29 mouse cellular contexts compared by ENCODE assay signal in genomic region chr8:124176133-124176532, GRCm38 (mm10). TPM values are rescaled to one million over a fixed set of nuclear protein-coding genes. Genes with fewer than 3 reads are reported as not detected.
DNase-seq lines count a peak whose midpoint lies in the region; ATAC-seq and TF ChIP-seq lines count a peak whose summit lies in the region.
"Had no signal": no experiment of that assay in that cellular context is flagged by ENCODE, and none has a peak within 500 bp of the region (broad histone marks: within the 10 kb centered on the region; RNA-seq: fewer than 3 reads in every experiment).

No protein-coding gene starts in this region.

- ATAC-seq in forebrain, embryonic 12.5 days (ENCODE audit: low FRiP score) = no peak
- no peak for ATAC-seq in forebrain, embryonic 14.5 days
- ATAC-seq in hindbrain, embryonic 14.5 days (ENCODE audit: low FRiP score) = no peak; the same call in 1 of the 2 replicates
- ATAC-seq in hindbrain, postnatal 0 days = no peak
- ATAC-seq in neural tube, embryonic 13.5 days (ENCODE audit: low read depth) = 0 out of 2 replicates have a peak, but pooled peaks have one; percentile 38
- ATAC-seq: inflammation-experienced regulatory T-cells, adult 6 months had no signal

- H3K27me3 ChIP-seq in forebrain, embryonic 12.5 days = no peaks in the 10 kb centered on the region
- H3K27me3 ChIP-seq in forebrain, embryonic 14.5 days (replicated peaks; ENCODE audit: control insufficient read depth, insufficient read depth, low read length) = no peaks in the 10 kb centered on the region
- H3K27me3 ChIP-seq in hindbrain, embryonic 14.5 days (ENCODE audit: control insufficient read depth, insufficient read depth, low read length) = no peaks in the 10 kb centered on the region
- H3K27me3 ChIP-seq in hindbrain, postnatal 0 days (ENCODE audit: insufficient read depth, low read length) = no peaks in the 10 kb centered on the region
- no peaks in the 10 kb centered on the region for H3K27me3 ChIP-seq in neural tube, embryonic 13.5 days
- H3K27me3 ChIP-seq: kidney, embryonic 15.5 days; liver, embryonic 15.5 days; stomach, embryonic 15.5 days had no signal

- no peak for DNase-seq in forebrain, embryonic 14.5 days (ENCODE audit: low spot score)
- DNase-seq in hindbrain, embryonic 14.5 days (ENCODE audit: low spot score) = no peak
- DNase-seq in hindbrain, postnatal 0 days (ENCODE audit: low spot score) = no peak
- no peak for DNase-seq in neural tube, embryonic 10.5 days (ENCODE audit: extremely low spot score, low spot score)
- no peak for DNase-seq in natural killer cell, adult 2 months (ENCODE audit: low spot score in 2 of 2)
- DNase-seq: adrenal gland, adult 8-10 months; cerebellum, adult 11 months; cerebellum, adult 9-10 months; cerebellum, postnatal 36 days; gastrocnemius, adult 2 months; gastrocnemius, postnatal 36 days; heart, adult 18-20 months; heart, postnatal 36 days; kidney, adult 18-20 months; kidney, postnatal 25 days; liver; lung, embryonic 14.5 days; lung, postnatal 14 days; right cerebral cortex, postnatal 25 days; thymus, postnatal 14 days had no signal

- no peak overlapping the region for H3K4me2 ChIP-seq in forebrain, embryonic 12.5 days
- H3K4me2 ChIP-seq in forebrain, embryonic 14.5 days (ENCODE audit: low read length) = no peak overlapping the region
- no peak overlapping the region for H3K4me2 ChIP-seq in hindbrain, embryonic 14.5 days (replicated peaks)
- no peak overlapping the region for H3K4me2 ChIP-seq in hindbrain, postnatal 0 days (ENCODE audit: low read depth, low read length)
- no peak overlapping the region for H3K4me2 ChIP-seq in neural tube, embryonic 13.5 days
- H3K4me2 ChIP-seq: heart, embryonic 11.5 days; kidney, embryonic 15.5 days; liver, embryonic 15.5 days; lung, embryonic 14.5 days; stomach, embryonic 15.5 days had no signal

- H3K9ac ChIP-seq in forebrain, embryonic 12.5 days = no peak overlapping the region
- H3K9ac ChIP-seq in forebrain, embryonic 14.5 days (ENCODE audit: low read length) = no peak overlapping the region
- H3K9ac ChIP-seq in hindbrain, embryonic 14.5 days = no peak overlapping the region
- H3K9ac ChIP-seq in hindbrain, postnatal 0 days (replicated peaks; ENCODE audit: low read length) = no peak overlapping the region
- no peak overlapping the region for H3K9ac ChIP-seq in neural tube, embryonic 13.5 days
- H3K9ac ChIP-seq: kidney, embryonic 15.5 days; liver, embryonic 15.5 days; lung, embryonic 14.5 days; stomach, embryonic 15.5 days had no signal

- H3K9me3 ChIP-seq in forebrain, embryonic 12.5 days = no peaks in the 10 kb centered on the region
- no peaks in the 10 kb centered on the region for H3K9me3 ChIP-seq in forebrain, embryonic 14.5 days (replicated peaks; ENCODE audit: control insufficient read depth, low read length)
- H3K9me3 ChIP-seq in hindbrain, embryonic 14.5 days (ENCODE audit: control insufficient read depth, low read length) = no peaks in the 10 kb centered on the region
- H3K9me3 ChIP-seq in hindbrain, postnatal 0 days (ENCODE audit: low read length) = no peaks in the 10 kb centered on the region
- no peaks in the 10 kb centered on the region for H3K9me3 ChIP-seq in neural tube, embryonic 13.5 days
- H3K9me3 ChIP-seq: kidney, embryonic 15.5 days; liver, embryonic 15.5 days; stomach, embryonic 15.5 days had no signal

- H3K27ac ChIP-seq in forebrain, embryonic 12.5 days = peak overlapping the region; percentile 42; the same call in 1 of the 2 replicates
- no peak overlapping the region; the same call in 1 of the 2 replicates for H3K27ac ChIP-seq in forebrain, embryonic 14.5 days (ENCODE audit: low read depth, low read length)
- 0 out of 2 replicates have a peak overlapping the region, but pooled peaks have one; percentile 35 for H3K27ac ChIP-seq in hindbrain, embryonic 14.5 days
- no peak overlapping the region for H3K27ac ChIP-seq in hindbrain, postnatal 0 days
- H3K27ac ChIP-seq in neural tube, embryonic 13.5 days (replicated peaks) = peak overlapping the region; percentile 73
- H3K27ac ChIP-seq: gastrocnemius, adult 2 months; kidney, embryonic 15.5 days; liver, embryonic 15.5 days; stomach, embryonic 15.5 days had no signal

- H3K36me3 ChIP-seq in forebrain, embryonic 12.5 days (replicated peaks) = no peaks in the 10 kb centered on the region
- H3K36me3 ChIP-seq in forebrain, embryonic 14.5 days (ENCODE audit: control insufficient read depth, insufficient read depth, low read length) = no peaks in the 10 kb centered on the region
- H3K36me3 ChIP-seq in hindbrain, embryonic 14.5 days (replicated peaks; ENCODE audit: control insufficient read depth, insufficient read depth) = no peaks in the 10 kb centered on the region
- no peaks in the 10 kb centered on the region for H3K36me3 ChIP-seq in hindbrain, postnatal 0 days (ENCODE audit: insufficient read depth, low read length)
- no peaks in the 10 kb centered on the region for H3K36me3 ChIP-seq in neural tube, embryonic 13.5 days
- H3K36me3 ChIP-seq: G1E; kidney, embryonic 15.5 days; liver, embryonic 15.5 days; stomach, embryonic 15.5 days had no signal

- WGBS in forebrain, embryonic 12.5 days = 79% methylated on average over 6 of the region's 6 CpGs
- 65% methylated on average over 6 of the region's 6 CpGs for WGBS in forebrain, embryonic 14.5 days
- 49% methylated on average over 6 of the region's 6 CpGs for WGBS in hindbrain, embryonic 14.5 days
- WGBS in hindbrain, postnatal 0 days = 56% methylated on average over 6 of the region's 6 CpGs
- WGBS in neural tube, embryonic 13.5 days = 39% methylated on average over 6 of the region's 6 CpGs

- no peak for TF ChIP-seq CTCF in hindbrain, postnatal 0 days (IDR thresholded peaks at IDR 0.05; ENCODE audit: low read depth)

- H3K4me1 ChIP-seq in forebrain, embryonic 12.5 days = peaks cover 16% of the 10 kb centered on the region; the same call in 1 of the 2 replicates
- H3K4me1 ChIP-seq in forebrain, embryonic 14.5 days (ENCODE audit: control insufficient read depth, insufficient read depth, low read length) = peaks cover 20% of the 10 kb centered on the region
- peaks cover 18% of the 10 kb centered on the region for H3K4me1 ChIP-seq in hindbrain, embryonic 14.5 days (replicated peaks; ENCODE audit: control insufficient read depth, insufficient read depth, low read length)
- peaks cover 16% of the 10 kb centered on the region for H3K4me1 ChIP-seq in hindbrain, postnatal 0 days (ENCODE audit: insufficient read depth, low read length)
- H3K4me1 ChIP-seq in neural tube, embryonic 13.5 days (replicated peaks) = peaks cover 66% of the 10 kb centered on the region
- H3K4me1 ChIP-seq: liver, embryonic 15.5 days had no signal

- no peak overlapping the region for H3K4me3 ChIP-seq in forebrain, embryonic 12.5 days (replicated peaks)
- H3K4me3 ChIP-seq in forebrain, embryonic 14.5 days (ENCODE audit: low read depth, low read length) = no peak overlapping the region
- no peak overlapping the region for H3K4me3 ChIP-seq in hindbrain, embryonic 14.5 days (replicated peaks; ENCODE audit: low read length)
- H3K4me3 ChIP-seq in hindbrain, postnatal 0 days (ENCODE audit: low read length) = no peak overlapping the region
- H3K4me3 ChIP-seq in neural tube, embryonic 13.5 days = no peak overlapping the region
- H3K4me3 ChIP-seq: gastrocnemius, adult 2 months; kidney, embryonic 15.5 days; liver, embryonic 15.5 days; myocyte; stomach, embryonic 15.5 days had no signal

RNA-seq across cellular contexts. Expression of gene Galnt2, which starts 55.1 kb away (rescaled TPM):
- 62.5 and 71.8 TPM in 2 replicates for polyA plus RNA-seq in forebrain, embryonic 12.5 days (2016; fragmentation: Nextera tagmentation; extraction: Ambion mirVana)
- 44.3 and 49.9 TPM in 2 replicates for polyA plus RNA-seq in forebrain, embryonic 14.5 days (2014; fragmentation: Nextera tagmentation; extraction: Ambion mirVana)
- 62.9 and 70.6 TPM in 2 replicates for polyA plus RNA-seq in hindbrain, embryonic 14.5 days (2014; fragmentation: Nextera tagmentation; extraction: Ambion mirVana)
- total RNA-seq in hindbrain, postnatal 0 days (2014; rRNA removed) = 36.5 and 77.6 TPM in 2 replicates
- polyA plus RNA-seq in hindbrain, postnatal 0 days (2015; fragmentation: Nextera tagmentation; extraction: Ambion mirVana) = 53.3 and 54.9 TPM in 2 replicates
- 61.4 and 64.5 TPM in 2 replicates for polyA plus RNA-seq in neural tube, embryonic 13.5 days (2015; fragmentation: Nextera tagmentation; extraction: Ambion mirVana)
- total RNA-seq: G1E had no signal
- polyA plus RNA-seq: G1E had no signal

Comparison
In these comparisons a context has a peak if more than half of its experiments do, and no peak if none do; other contexts are left out.
1. H3K27ac ChIP-seq: peak in forebrain, embryonic 12.5 days (single experiment), hindbrain, embryonic 14.5 days (single experiment) and neural tube, embryonic 13.5 days (single experiment); none in forebrain, embryonic 14.5 days (single experiment) and hindbrain, postnatal 0 days (single experiment).